In the genomic region with DNA sequence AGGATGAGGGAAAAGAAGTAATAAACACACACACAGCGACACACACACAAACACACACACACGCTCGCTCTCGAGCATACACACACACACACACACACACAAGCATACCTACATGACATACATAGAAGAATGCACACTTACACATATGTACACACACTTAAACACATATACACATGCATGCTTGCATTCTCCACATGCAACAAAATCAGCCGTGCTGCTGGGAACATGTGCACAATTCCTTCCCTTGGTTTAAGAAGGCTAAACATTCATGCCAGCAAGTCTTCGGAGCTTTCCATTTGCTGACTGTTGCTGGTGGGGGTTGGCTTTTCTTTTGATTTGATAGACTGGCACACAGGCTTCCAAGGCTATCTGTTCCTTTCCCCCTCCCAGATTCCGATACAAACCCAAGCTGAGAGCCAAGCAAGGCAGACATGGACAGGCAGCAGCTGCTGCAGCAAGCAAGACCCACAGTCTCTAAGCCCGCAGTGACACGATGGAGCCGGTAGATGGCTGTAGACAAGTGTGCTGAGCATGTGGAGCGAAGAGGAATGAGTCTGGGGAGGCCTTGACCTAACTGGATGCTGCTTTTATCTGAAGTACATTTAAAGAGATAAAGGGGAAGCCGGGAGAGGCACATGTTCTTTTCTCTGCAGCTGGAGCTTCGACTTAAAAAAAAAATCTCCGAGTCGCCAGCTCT, we compare ENCODE assay signal across 8 mouse cellular contexts.
DNase-seq lines count a peak whose midpoint lies in the region; ATAC-seq and TF ChIP-seq lines count a peak whose summit lies in the region.

No protein-coding gene starts in this region.

- 32% methylated on average over 15 of the region's 15 CpGs for WGBS in forebrain, embryonic 16.5 days
- 36% methylated on average over 15 of the region's 15 CpGs for WGBS in liver, postnatal 0 days (ENCODE audit: insufficient replicate concordance)

- no peaks in the 10 kb centered on the region for H3K79me2 ChIP-seq in C2C12 (ENCODE audit: control insufficient read depth, insufficient read depth)

- no peak for TF ChIP-seq EP300 in liver, postnatal 0 days (IDR thresholded peaks at IDR 0.05; ENCODE audit: low read depth)

- intact Hi-C loops in heart, postnatal 10 days (cut with DNase I) = loop anchor here (1.0 to 5.0 kb wide), 3 partner anchors 48 to 1093 kb away; no protein-coding TSS in a partner anchor

- H3K4me3 ChIP-seq in C2C12 (ENCODE audit: insufficient read depth, poor library complexity, severe bottlenecking) = no peak overlapping the region
- H3K4me3 ChIP-seq in forebrain, embryonic 16.5 days (replicated peaks; ENCODE audit: low read length) = no peak overlapping the region
- no peak overlapping the region for H3K4me3 ChIP-seq in liver, postnatal 0 days (ENCODE audit: low read depth, low read length)

- H3K27me3 ChIP-seq in C2C12 (ENCODE audit: control insufficient read depth, insufficient read depth, insufficient read length) = no peaks in the 10 kb centered on the region
- no peaks in the 10 kb centered on the region for H3K27me3 ChIP-seq in forebrain, embryonic 16.5 days (replicated peaks; ENCODE audit: control insufficient read depth, insufficient read depth, low read length)
- no peaks in the 10 kb centered on the region for H3K27me3 ChIP-seq in liver, postnatal 0 days (ENCODE audit: insufficient read depth, low read length)

- peak; percentile 84 for TF ChIP-seq CTCF in C2C12 (IDR thresholded peaks at IDR 0.05; ENCODE audit: control insufficient read depth, insufficient read depth, insufficient read length)
- peak; percentile 56 for TF ChIP-seq CTCF in liver, postnatal 0 days (IDR thresholded peaks at IDR 0.05; ENCODE audit: low read depth)

- no peaks in the 10 kb centered on the region for H3K9me3 ChIP-seq in forebrain, embryonic 16.5 days (ENCODE audit: control insufficient read depth, low read length)
- H3K9me3 ChIP-seq in liver, postnatal 0 days (ENCODE audit: low read length) = no peaks in the 10 kb centered on the region

- DNase-seq in c-Kit-positive CD71-negative TER-119-negative erythroid progenitor cells, embryonic 14.5 days (ENCODE audit: low read depth) = peak; percentile 13
- DNase-seq in heart, postnatal 10 days = peak; percentile 72 to 76
- peak; percentile 80 to 87 for DNase-seq in kidney, postnatal 4 days
- peak; percentile 18 for DNase-seq in liver, postnatal 0 days
- DNase-seq in ovary, postnatal 10 days (ENCODE audit: low spot score) = peak; percentile 3
- DNase-seq in spleen, adult 18-20 months = no peak

- peak; percentile 92 for ATAC-seq in forebrain, embryonic 16.5 days
- no peak for ATAC-seq in liver, postnatal 0 days

- no peaks in the 10 kb centered on the region for H3K36me3 ChIP-seq in C2C12 (ENCODE audit: control insufficient read depth, insufficient read depth)
- no peaks in the 10 kb centered on the region for H3K36me3 ChIP-seq in forebrain, embryonic 16.5 days (ENCODE audit: control insufficient read depth, insufficient read depth)
- H3K36me3 ChIP-seq in liver, postnatal 0 days (replicated peaks; ENCODE audit: insufficient read depth, low read length) = no peaks in the 10 kb centered on the region

- no peak overlapping the region for H3K4me2 ChIP-seq in forebrain, embryonic 16.5 days (ENCODE audit: low read length)
- no peak overlapping the region for H3K4me2 ChIP-seq in liver, postnatal 0 days (ENCODE audit: low read depth, low read length)

- peaks cover 6% of the 10 kb centered on the region for H3K4me1 ChIP-seq in forebrain, embryonic 16.5 days (replicated peaks; ENCODE audit: control insufficient read depth, insufficient read depth, low read length)
- no peaks in the 10 kb centered on the region for H3K4me1 ChIP-seq in liver, postnatal 0 days (ENCODE audit: insufficient read depth)

- no peak overlapping the region for H3K27ac ChIP-seq in forebrain, embryonic 16.5 days (ENCODE audit: low read length)
- no peak overlapping the region for H3K27ac ChIP-seq in liver, postnatal 0 days (ENCODE audit: low read depth)

- H3ac ChIP-seq in C2C12 (ENCODE audit: control insufficient read depth, insufficient read length, low read depth) = no peak overlapping the region

- no peaks in the 10 kb centered on the region for H3K79me3 ChIP-seq in C2C12 (ENCODE audit: low read depth)

- no peak overlapping the region for H3K9ac ChIP-seq in forebrain, embryonic 16.5 days (replicated peaks; ENCODE audit: low read depth, low read length)
- H3K9ac ChIP-seq in liver, postnatal 0 days (replicated peaks) = no peak overlapping the region

TF ChIP-seq in C2C12, 6 proteins besides CTCF, POLR2A, EP300 and RAD21:
- TF ChIP-seq MYOD1 (IDR thresholded peaks at IDR 0.05; ENCODE audit: control insufficient read depth, insufficient read length, low read depth) = no peak
- no peak for TF ChIP-seq MYOG (IDR thresholded peaks at IDR 0.05; ENCODE audit: control insufficient read depth, extremely low read depth, insufficient read length)
- no peak for TF ChIP-seq FOSL1 (IDR thresholded peaks at IDR 0.05; ENCODE audit: insufficient read depth, low read length, poor library complexity, severe bottlenecking)
- no peak for TF ChIP-seq MAX (IDR thresholded peaks at IDR 0.05)
- no peak for TF ChIP-seq USF1 (IDR thresholded peaks at IDR 0.05; ENCODE audit: low read depth)

Comparison
In these comparisons a context has a peak if more than half of its experiments do, and no peak if none do; other contexts are left out.
1. DNase-seq: peak in c-Kit-positive CD71-negative TER-119-negative erythroid progenitor cells, embryonic 14.5 days (single experiment), heart, postnatal 10 days (2 of 2), kidney, postnatal 4 days (2 of 2), liver, postnatal 0 days (single experiment) and ovary, postnatal 10 days (single experiment); none in spleen, adult 18-20 months (0 of 2).